Mouse (Mus musculus) frontal cortex, postnatal 10 days (tissue): ENCODE measurements around the gene Bpifb9b.
A peak's percentile ranks its signal among the peaks of the same experiment; 100 is the strongest.
"Not testable (repeated sequence)": the region's sequence is repeated elsewhere in the genome, so short reads cannot be mapped to it uniquely, and the experiment has no call there.

Source experiments
- DNase-seq, 2 experiments: peaks; one replicate each; pipeline ENCODE4 v3.0.0; 2022; ENCODE audit warnings: low spot score in 2 of 2, mixed read lengths in 1 of 2

Bpifb9b gene

GRCm38 (mm10) chr2:154306927-154307326 is at the start of gene Bpifb9b:
TSS of gene Bpifb9b (plus strand) at chr2:154307227.
- not testable (repeated sequence) for DNase-seq

DNA sequence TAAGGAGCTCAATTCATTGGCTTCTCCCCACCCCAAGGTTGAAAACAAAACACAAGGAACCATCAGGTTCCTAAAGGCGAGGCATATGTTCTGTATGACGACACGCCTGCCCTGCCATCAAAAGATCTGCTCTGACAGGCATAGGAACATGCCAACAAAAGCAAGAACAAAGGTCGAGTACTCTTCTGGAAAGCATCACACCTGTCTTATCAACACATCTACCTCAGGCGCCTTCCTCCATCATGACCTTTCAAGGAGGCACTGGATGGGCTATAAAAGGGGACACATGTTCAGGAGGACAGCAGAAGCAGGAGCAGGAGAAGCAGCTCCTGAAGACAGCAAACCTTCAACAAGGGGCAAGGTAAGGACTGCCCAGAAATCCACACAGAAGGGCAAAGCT is 49.5 kb upstream of the Bpifb9b start, which contains the start of gene Bpifb9a:
TSS of gene Bpifb9a (plus strand) at position 301 of the 400 bp plus-strand sequence.
- not testable (repeated sequence) for DNase-seq

- DNase-seq: not testable (repeated sequence)
These were observed 42.6 kb upstream of the Bpifb9b start for GRCm38 (mm10) chr2:154264397-154264796.

GRCm38 (mm10) chr2:154291866-154292265 is 15.2 kb upstream of the Bpifb9b start:
- not testable (repeated sequence) for DNase-seq

DNA sequence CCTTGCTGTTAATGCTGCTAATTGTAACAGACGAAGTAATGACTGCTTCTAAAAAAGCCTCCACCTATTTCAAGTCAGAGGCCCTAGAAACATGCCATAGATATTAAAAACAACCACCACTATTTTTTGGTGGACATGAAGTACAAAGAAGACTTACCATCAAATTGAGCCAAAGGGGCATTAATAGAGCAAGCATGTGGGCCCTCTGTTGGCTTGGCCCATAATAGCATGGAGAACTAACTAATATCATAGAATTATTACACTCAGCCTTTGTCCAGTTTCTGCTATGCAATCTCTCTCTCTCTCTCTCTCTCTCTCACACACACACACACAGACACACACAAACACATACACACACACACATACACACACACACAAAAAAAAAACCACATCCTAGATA is 14.2 kb upstream of the Bpifb9b start:
- DNase-seq: no peak

GRCm38 (mm10) chr2:154294746-154295145 is 12.3 kb upstream of the Bpifb9b start:
- DNase-seq: peak in 1 of 2 experiments; percentile 14

DNA sequence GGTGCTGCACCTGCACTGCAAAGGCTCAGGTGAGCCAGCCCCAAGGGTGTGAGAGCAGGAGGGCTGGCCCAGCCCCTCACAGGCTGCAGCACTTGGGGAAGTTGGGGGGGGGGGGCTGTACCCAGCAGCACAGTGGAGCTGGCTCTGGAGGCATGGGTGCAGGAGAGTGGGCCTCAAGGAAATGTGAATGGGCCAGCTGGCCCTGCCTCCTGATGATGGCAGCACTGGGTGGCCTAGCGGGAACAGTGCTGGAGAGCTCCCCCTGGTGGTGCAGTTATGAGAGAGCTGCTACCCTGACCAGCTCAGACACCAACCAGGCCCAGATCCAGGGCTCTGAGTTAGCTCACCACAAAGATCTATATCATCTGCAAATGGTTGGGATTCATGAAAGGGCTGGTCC is 6.5 kb upstream of the Bpifb9b start:
- DNase-seq: peak in 1 of 2 experiments; percentile 48

DNA sequence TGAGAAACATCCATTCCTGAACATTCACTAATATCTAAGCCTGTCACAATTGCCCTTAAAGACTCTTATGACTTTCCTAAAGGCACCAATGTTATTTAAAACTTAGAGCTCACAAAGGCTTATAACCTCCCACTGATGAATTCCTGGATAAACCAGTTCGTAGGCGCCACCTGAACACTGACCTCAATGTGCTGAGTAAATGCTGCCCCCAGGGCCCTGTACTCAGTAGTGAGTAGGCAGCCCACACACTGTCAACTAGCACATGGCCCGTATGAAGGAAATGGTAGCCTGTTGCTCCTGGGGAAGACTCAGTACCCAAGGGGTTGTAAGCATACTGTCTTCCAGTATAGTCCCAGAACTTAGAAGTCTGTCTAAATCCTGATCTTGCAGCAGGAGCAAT is 5.3 kb upstream of the Bpifb9b start:
- DNase-seq: no peak

GRCm38 (mm10) chr2:154304604-154305003 is 2.4 kb upstream of the Bpifb9b start:
- not testable (repeated sequence) for DNase-seq

DNA sequence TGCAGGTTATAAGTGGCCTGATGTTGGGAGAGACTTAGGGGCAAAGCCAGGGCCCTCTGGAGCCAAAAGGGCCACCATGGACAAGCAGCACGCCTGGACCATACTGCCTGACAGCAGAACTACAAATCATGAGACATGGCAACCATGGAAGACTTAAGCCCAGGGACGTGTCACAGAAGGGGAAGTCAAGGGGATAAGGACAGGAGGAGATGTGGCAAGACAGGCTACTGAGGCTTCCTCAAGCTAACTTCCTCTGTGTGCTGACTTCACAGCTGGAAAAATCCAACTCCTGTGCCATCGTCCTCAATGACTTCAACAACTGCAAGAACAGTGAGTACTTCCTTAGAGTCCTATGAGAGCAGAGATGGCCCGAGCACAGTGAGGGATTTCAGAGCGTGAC is 6.7 kb downstream of the Bpifb9b start:
- DNase-seq: not testable (repeated sequence)

GRCm38 (mm10) chr2:154326852-154327251 is 19.8 kb downstream of the Bpifb9b start:
- DNase-seq: no peak

- DNase-seq: no peak
These were observed 28.5 kb downstream of the Bpifb9b start for GRCm38 (mm10) chr2:154335572-154335971.

DNA sequence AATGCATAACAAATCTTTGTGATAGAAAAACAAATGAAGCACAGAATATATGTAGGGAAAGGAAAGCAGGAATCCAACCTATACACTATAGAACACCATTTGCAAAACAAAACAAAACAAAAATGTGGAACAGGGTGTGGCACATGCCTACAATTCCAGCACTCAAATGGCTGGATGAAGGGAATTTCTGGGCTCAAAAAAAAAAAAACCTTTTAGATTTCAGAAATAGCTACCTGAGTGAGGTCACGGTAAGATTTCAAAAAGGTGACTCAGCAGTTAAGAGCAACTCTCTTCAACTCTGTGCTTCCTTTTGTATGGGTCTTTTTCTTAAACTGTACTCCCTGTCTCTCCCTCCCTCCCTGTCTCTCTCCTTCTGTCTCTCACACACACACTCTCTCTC is 31.1 kb downstream of the Bpifb9b start:
- DNase-seq: no peak

- DNase-seq: no peak
These were observed 32.3 kb downstream of the Bpifb9b start for GRCm38 (mm10) chr2:154339356-154339755.

DNA sequence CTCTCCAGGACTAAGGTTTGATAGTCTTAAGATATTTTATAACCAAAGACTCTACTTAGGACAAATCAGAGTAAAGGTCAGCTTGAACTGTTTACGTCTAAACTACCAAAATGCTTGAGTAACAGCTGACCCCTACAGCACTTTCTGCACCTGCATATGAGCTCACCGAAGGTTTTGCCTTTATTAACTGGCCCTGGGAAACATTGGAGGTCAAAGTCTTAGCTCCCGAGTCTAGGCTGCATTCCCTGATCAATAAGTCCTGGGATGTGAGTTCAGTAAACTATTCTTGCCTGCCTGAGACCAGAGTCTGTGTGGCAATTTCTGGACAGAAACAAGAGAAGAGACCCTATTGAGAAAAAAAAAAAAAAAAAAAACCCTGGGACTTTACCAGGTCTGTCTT is 41.1 kb downstream of the Bpifb9b start:
- DNase-seq: no peak

DNA sequence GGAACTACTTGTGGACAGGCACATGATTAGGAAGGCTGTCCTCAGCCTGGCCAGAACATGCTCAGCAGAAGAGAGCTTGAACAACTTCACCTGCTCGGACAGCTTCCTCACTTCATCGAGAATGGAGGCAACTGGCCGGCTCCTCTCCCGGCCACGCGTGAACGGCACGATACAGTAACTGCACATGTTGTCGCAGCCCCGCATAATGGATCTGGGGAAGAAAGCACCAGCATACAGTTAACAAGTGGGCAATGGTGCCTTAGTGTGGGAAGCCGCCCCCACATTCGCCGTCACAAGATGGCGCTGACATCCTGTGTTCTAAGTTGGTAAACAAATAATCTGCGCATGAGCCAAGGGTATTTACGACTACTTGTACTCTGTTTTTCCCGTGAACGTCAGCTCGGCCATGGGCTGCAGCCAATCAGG is 47.0 kb downstream of the Bpifb9b start:
- not testable (repeated sequence) for DNase-seq

DNA sequence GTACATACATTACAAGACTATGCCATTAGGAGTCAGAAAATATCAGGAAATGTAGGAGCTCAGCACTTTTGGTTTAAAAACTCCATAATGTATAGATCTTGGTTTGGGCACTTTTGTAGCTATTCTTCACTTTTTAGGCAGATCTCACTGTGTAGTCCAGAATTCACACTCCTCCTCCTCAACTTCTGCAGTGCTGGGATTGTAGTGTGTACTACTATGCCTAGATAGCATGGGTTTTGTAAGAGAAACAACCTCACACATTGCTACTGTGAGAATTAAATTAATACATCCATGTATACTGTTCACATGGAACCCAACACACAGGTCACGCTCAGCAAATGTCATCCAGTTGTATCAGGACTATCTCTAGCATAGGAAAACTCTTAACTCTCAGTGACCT is 60.5 kb downstream of the Bpifb9b start:
- no peak for DNase-seq
